Mouse (Mus musculus) right cerebral cortex, postnatal 4 days (tissue): ENCODE measurements around the gene Tspan13.

Experiments used
- DNase-seq: peaks from one replicate; pipeline ENCODE4 v3.0.0-alpha.2; 2022

The Tspan13 gene

GRCm38 (mm10) chr12:36030660-36031363 is 11.5 kb downstream of the Tspan13 start:
- DNase-seq: no peak

DNA sequence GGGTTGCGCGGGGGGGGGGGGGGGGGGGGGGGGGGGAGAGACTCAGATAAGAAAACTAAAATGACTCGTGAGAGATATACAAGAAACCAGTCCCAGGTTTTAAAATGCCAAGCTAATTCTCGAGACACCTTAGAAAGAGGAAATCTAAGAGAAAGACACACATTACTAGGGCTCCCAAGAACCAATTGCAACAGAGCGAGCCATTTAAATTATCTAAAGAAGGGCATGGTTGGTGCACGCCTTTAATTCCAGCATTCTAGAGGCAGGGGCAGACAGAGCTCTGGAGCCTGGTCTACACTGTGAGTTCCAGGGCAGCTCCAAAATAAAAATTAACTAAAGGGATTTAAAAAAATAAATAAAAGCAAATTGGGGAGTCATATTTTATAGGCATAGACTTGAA is 12.6 kb downstream of the Tspan13 start:
- no peak for DNase-seq

DNA sequence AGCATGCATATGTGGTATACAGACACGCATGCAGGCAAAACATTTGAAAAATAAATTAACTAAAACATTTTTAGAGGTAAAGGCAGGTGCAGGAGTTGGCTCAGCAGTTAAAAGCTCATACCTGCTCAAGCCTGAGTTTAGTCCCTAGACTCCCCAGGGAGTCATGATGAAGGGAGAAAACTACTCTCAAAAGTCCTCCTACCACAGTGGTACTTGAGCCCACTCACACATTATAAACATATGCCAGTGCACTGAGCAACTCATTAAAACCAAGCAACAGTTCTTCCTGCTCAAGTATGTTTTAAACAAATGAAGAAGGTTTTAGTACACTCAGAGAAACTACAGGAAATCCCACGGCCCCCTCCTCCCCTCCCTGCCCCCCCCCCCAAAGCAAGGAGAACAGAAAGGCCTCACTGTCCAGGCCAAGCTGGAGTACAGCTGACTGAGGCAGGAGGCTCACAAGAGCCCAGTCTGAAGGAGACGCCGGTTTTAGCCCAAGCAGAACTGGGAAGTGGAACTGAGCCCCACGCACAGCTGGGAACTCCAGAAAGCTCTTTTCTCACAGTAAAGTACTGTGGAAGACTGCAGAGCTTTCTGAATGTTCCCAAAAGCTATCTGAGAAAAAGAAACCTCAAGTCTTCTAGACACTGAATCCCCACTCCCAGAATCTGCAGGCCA is 13.2 kb downstream of the Tspan13 start:
- no peak for DNase-seq

- no peak for DNase-seq
Measured at GRCm38 (mm10) chr12:36027171-36027570, 15.1 kb downstream of the Tspan13 start.

DNA sequence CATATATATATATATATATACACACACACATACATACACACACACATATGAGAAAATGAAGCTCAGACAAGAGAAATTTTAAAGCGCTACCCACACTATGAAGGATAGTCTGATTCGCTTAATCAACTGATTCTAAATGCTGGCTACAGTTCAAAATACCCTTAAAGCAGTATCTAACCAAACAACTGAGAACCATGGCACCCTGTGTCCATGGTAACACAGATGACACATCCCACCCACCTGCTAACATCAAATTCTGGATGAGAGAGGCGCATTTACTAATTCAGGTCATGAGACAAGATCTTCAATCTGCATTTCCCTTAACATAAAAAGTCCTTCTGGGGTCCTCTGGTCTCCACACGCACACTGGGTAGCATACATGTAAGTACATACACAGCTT is 16.2 kb downstream of the Tspan13 start:
- DNase-seq: no peak

GRCm38 (mm10) chr12:36020710-36021109 is 21.6 kb downstream of the Tspan13 start:
- DNase-seq: no peak

GRCm38 (mm10) chr12:36020081-36020480 is 22.2 kb downstream of the Tspan13 start:
- no peak for DNase-seq

GRCm38 (mm10) chr12:36019572-36019971 is 22.7 kb downstream of the Tspan13 start:
- no peak for DNase-seq

DNA sequence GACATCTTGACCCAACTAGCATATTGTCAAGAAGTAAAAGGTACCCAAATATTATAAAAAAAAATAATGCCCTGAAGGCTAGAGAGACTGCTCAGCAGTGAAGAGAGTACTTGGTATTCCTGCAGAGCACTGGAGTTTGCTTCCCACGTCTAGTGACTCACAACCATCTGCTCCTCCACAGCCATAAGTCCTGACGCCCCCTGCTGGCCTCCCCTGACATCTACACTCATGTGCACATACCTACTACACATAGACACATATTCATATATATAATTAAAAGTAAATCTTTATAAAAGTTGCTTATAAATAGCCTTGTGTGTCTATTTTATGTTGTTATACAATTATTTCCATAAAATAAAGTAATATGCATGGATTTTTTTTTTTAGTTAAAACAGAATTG is 24.5 kb downstream of the Tspan13 start:
- DNase-seq: no peak

- DNase-seq: no peak
Measured at GRCm38 (mm10) chr12:36013216-36013910, 28.9 kb downstream of the Tspan13 start.

DNA sequence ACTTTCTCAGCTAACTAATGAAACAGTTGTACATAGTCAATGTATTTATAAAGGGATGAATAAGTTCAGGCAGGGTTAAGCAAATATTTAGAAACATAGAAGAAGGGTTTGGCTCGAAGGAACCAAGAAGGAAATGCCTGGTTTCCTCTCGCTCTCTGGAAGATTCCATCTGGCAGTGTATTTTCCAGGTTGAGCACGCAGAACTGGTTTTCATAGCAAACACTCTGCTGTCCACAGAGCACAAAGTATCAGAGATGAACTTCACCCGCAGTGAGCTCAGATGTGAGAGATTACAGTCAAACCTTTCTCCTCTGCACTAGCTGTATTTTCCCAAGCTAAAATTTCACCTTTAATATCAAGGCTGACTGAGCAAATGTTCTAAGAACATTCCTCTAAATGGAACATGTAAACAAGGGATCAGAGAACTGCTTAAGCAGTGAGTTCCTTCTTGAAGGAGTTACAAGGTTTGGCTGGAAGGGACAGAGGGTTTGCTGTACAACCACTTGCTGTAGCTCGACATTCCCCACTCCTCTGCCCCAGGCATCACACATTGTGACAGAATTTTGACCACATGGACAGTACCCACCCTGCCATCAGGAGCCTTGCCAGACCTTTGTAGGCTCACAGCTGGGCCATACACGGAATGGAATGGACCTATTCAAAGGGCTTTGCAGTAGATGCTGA is 33.8 kb downstream of the Tspan13 start:
- no peak for DNase-seq

DNA sequence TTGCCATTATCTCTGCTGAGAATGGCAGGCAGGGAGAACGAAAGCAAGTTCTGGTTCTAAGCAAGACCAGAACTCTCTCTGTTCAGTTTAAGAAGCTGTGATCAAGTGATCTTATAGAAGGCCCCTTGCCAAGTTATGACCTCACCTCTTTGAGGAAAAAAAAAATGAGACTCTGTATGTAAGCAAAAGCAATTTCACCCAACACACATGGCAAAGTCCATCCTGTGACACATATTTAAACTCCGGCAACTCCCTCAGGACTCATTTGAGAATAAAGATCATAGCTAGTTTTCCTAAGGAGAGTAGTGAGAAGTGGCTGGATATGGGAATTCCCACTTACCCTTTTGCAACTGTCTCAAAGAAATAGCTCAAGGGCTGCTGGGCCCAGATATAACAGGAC is 34.7 kb downstream of the Tspan13 start:
- no peak for DNase-seq

GRCm38 (mm10) chr12:36004714-36005113 is 37.6 kb downstream of the Tspan13 start:
- no peak for DNase-seq

- no peak for DNase-seq
Measured at GRCm38 (mm10) chr12:35995799-35996198, 46.5 kb downstream of the Tspan13 start.

- DNase-seq: no peak
Measured at GRCm38 (mm10) chr12:35994098-35994497, 48.2 kb downstream of the Tspan13 start.

DNA sequence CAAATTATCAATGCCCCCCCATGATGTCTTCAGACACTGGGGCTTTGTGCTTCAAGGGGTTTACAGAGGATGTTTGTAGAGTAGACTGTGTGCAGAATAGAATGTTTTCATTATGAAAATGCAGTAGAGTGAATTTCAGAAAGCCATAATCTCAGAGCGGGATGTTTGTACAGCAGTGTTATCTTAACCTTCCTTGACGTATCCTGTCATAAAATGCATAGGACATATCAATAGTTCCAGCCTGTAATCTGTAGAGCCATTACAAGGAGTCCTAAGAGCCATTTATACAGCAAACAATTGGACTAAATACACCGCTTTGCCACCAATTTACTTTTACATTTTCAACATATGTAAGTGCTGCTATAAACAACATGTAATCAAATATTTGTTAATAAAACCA is 48.7 kb downstream of the Tspan13 start:
- no peak for DNase-seq

DNA sequence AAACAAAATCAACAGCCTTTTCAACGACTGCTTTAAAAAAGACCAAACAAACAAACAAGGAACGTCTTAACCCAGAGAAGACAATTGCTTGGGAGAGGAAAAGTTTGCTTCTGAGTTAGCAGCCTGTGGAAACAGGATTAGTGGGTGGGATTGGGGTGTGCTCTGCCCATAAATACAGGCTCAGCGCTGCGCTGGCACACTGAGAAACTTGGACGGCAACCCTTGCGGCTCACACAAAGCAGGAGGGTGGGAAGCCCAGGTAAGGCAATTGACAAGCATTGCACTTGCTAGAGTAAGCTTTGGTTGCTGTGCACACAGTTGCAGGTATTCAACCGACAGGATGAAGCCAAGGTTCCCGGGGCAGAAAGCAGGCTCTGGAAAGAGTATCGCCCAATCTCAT is 49.6 kb downstream of the Tspan13 start, which contains the start of gene Agr2:
Gene Agr2, plus strand, starts transcription at position 197 of the 400 bp plus-strand sequence.
- DNase-seq: no peak

- DNase-seq: no peak
Measured at GRCm38 (mm10) chr12:35984743-35985142, 57.6 kb downstream of the Tspan13 start.

DNA sequence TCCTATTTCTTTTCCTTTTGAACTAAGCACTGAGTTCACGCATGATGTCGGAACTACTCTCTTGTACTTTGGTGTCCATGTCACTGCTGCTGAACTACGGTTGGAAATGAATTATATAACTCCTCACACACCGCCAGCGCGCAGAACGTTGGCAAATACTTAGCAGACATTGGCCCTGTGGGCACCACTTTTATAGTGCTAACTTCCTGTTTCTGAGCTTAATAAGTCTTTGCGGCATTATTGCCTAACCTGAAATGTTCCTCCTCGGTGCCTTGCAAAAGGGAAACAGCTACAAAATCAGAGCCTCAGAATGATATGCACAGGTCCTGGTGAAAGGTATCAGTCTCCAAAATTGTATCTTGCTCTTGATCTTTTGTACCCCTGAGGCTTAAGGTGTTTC is 58.8 kb downstream of the Tspan13 start:
- no peak for DNase-seq

- no peak for DNase-seq
Measured at GRCm38 (mm10) chr12:35981732-35982360, 60.5 kb downstream of the Tspan13 start.

GRCm38 (mm10) chr12:35979625-35980024 is 62.7 kb downstream of the Tspan13 start:
- DNase-seq: no peak

DNA sequence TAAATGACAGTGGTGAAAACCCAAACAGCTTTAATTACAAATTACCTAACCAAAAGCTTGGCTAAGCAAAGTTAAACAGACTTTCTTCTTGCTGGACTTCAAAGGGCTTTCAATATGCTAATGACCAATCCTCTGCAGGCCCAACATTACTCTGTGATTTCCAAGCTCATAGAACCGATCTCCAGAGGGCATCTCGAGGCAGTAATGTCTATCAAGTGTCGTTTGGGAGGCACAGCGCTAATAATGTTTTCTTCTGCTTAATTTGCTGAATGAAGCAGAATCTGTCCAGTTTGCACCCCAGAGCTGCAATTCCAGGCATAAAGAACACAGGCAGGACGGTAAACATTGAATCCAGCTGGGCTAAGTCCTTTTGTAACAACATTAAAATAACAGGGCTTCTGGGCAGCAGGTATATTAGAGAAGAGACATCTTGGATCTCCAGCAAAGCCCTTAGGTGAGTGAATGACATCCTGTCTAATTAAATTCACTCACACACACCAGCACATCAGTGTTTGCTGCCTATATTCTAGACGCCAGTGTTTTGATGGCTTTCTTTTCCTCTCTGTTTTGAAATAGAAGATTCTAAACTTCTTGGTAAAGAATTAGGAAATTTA is 64.6 kb downstream of the Tspan13 start:
- DNase-seq: no peak
